8 mouse cellular contexts compared by ENCODE assay signal in the genomic region with DNA sequence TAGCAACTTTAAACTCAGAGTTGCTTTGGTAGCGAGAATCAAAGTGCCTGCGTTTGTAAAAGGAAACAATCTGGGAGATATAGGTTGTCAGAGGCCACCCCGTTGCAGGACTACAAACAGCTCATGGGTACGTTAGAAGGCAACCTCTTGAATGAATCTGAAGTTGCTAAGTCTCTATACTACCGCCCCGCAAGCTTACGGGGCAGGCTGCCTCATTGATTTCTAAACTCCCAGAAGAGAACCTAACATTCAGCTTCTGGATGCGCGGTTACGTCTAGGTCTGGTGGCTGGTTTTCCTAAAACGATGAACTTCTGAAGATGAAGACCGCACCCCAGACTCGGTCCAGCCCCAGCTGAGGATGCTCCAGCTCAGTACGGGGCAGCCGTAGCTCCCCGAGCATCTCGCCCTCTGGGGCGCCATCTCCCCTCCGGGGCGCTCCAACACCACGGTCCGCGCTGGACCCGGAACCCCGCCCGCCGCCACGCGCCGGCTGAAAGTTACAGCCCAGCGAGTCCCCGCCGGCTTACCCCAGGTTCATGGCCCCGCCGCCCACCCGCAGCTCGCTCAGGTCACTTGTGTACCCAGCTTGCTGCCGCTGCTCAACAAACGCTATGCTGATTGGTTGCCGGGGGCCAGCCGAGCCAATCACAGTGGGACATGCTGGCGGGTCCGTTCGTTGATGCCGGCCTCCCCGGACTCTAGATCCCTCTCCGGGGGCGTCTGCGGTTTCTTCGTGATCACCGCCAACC. TPM values are rescaled to one million over a fixed set of nuclear protein-coding genes. Genes with fewer than 3 reads are reported as not detected.
DNase-seq lines count a peak whose midpoint lies in the region; ATAC-seq lines count a peak whose summit lies in the region.

A gene (minus strand): TSS at position 567 of the 750 bp plus-strand sequence.

- no peaks in the 10 kb centered on the region for H3K4me1 ChIP-seq in brown adipose tissue, adult 24 weeks (ENCODE audit: control insufficient read depth, insufficient read depth, insufficient read length, low read length)
- H3K4me1 ChIP-seq in heart, embryonic 14.5 days (ENCODE audit: control insufficient read depth in 2 of 2, insufficient read depth in 2 of 2, low read length in 2 of 2) = peaks cover 0 to 4% of the 10 kb centered on the region in 2 experiments; a peak in 1 of 4 replicates
- H3K4me1 ChIP-seq in liver, embryonic 13.5 days (replicated peaks) = peaks cover 12% of the 10 kb centered on the region
- H3K4me1 ChIP-seq in stomach, embryonic 16.5 days (ENCODE audit: control insufficient read depth, insufficient read depth, low read length) = peaks cover 11% of the 10 kb centered on the region

- no peaks in the 10 kb centered on the region for H3K27me3 ChIP-seq in heart, embryonic 14.5 days (ENCODE audit: control insufficient read depth, insufficient read depth, low read length)
- H3K27me3 ChIP-seq in liver, embryonic 13.5 days = no peaks in the 10 kb centered on the region
- no peaks in the 10 kb centered on the region for H3K27me3 ChIP-seq in stomach, embryonic 16.5 days (ENCODE audit: control insufficient read depth, insufficient read depth, low read length)

- H3K4me2 ChIP-seq in heart, embryonic 14.5 days (ENCODE audit: low read length) = peak within 1 kb of the TSS; percentile 68
- peak within 1 kb of the TSS; percentile 75 for H3K4me2 ChIP-seq in liver, embryonic 13.5 days
- peak within 1 kb of the TSS; percentile 90 for H3K4me2 ChIP-seq in stomach, embryonic 16.5 days (ENCODE audit: low read depth, low read length)

- peak; percentile 96 for DNase-seq in CD4-positive, CD25-positive, alpha-beta regulatory T cell, adult 2 months (ENCODE audit: low read depth, low spot score)
- peak; percentile 92 for DNase-seq in fibroblast of lung, adult 2 months (ENCODE audit: low read depth)
- DNase-seq in kidney, postnatal 14 days = peak; percentile 99
- peak; percentile 96 for DNase-seq in liver, embryonic 13.5 days
- DNase-seq in neural tube, embryonic 10.5 days (ENCODE audit: extremely low spot score, low spot score) = peak; percentile 100

- under 1% methylated on average over 50 of the region's 51 CpGs for WGBS in heart, embryonic 14.5 days
- under 1% methylated on average over 51 of the region's 51 CpGs for WGBS in liver, embryonic 13.5 days (ENCODE audit: insufficient replicate concordance)
- WGBS in stomach, embryonic 16.5 days = under 1% methylated on average over 51 of the region's 51 CpGs

- H3K27ac ChIP-seq in brown adipose tissue, adult 24 weeks (replicated peaks; ENCODE audit: low read depth, low read length) = 0 out of 2 replicates have a peak within 1 kb of the TSS, but pooled peaks have one; percentile 33
- H3K27ac ChIP-seq in heart, embryonic 14.5 days (replicated peaks in 1 of 2; ENCODE audit: control insufficient read depth in 1 of 2, insufficient read depth in 1 of 2, low read depth in 2 of 2, low read length in 2 of 2) = peak within 1 kb of the TSS; percentile 38 to 73
- peak within 1 kb of the TSS; percentile 39 for H3K27ac ChIP-seq in liver, embryonic 13.5 days
- peak within 1 kb of the TSS; percentile 66 for H3K27ac ChIP-seq in stomach, embryonic 16.5 days (ENCODE audit: low read length)

- H3K4me3 ChIP-seq in brown adipose tissue, adult 24 weeks (ENCODE audit: insufficient read depth, low read depth, low read length) = peak within 1 kb of the TSS; percentile 78
- H3K4me3 ChIP-seq in heart, embryonic 14.5 days (ENCODE audit: control insufficient read depth in 1 of 2, insufficient read depth in 1 of 2, low read depth in 1 of 2, low read length in 2 of 2) = peak within 1 kb of the TSS; percentile 64 to 82
- peak within 1 kb of the TSS; percentile 84 for H3K4me3 ChIP-seq in liver, embryonic 13.5 days (replicated peaks)
- H3K4me3 ChIP-seq in stomach, embryonic 16.5 days (replicated peaks; ENCODE audit: low read length) = peak within 1 kb of the TSS; percentile 92

- peaks cover 18% of the 10 kb centered on the region for H3K36me3 ChIP-seq in heart, embryonic 14.5 days (ENCODE audit: control insufficient read depth, insufficient read depth, low read length)
- 0 out of 2 replicates have a peak, but pooled peaks cover 2% of the 10 kb centered on the region for H3K36me3 ChIP-seq in liver, embryonic 13.5 days
- no peaks in the 10 kb centered on the region for H3K36me3 ChIP-seq in stomach, embryonic 16.5 days (ENCODE audit: control insufficient read depth, insufficient read depth, low read length)

- peak within 1 kb of the TSS; percentile 75 for H3K9ac ChIP-seq in heart, embryonic 14.5 days (ENCODE audit: low read length)
- peak within 1 kb of the TSS; percentile 80 for H3K9ac ChIP-seq in liver, embryonic 13.5 days
- peak within 1 kb of the TSS; percentile 87 for H3K9ac ChIP-seq in stomach, embryonic 16.5 days (ENCODE audit: low read length)

- peak; percentile 93 for ATAC-seq in heart, embryonic 14.5 days (ENCODE audit: insufficient number of reproducible peaks, insufficient read depth, low FRiP score, low read depth)
- ATAC-seq in liver, embryonic 13.5 days (ENCODE audit: low read depth) = peak; percentile 96
- ATAC-seq in stomach, embryonic 16.5 days (ENCODE audit: insufficient read depth, low FRiP score) = peak; percentile 96

- no peaks in the 10 kb centered on the region for H3K9me3 ChIP-seq in heart, embryonic 14.5 days (ENCODE audit: control insufficient read depth, low read length)
- no peaks in the 10 kb centered on the region for H3K9me3 ChIP-seq in liver, embryonic 13.5 days (replicated peaks)
- no peaks in the 10 kb centered on the region for H3K9me3 ChIP-seq in stomach, embryonic 16.5 days (replicated peaks; ENCODE audit: control insufficient read depth, low read length)

RNA-seq across cellular contexts. Expression of the gene that starts here (rescaled TPM):
- polyA plus RNA-seq in brown adipose tissue, adult 24 weeks (2012; ENCODE audit: insufficient read depth, insufficient read length, missing spikeins) = 7.9 and 8.8 TPM in 2 replicates
- 7.8 and 8.0 TPM in 2 replicates for polyA plus RNA-seq in heart, embryonic 14.5 days (2014; fragmentation: Nextera tagmentation; extraction: Ambion mirVana)
- 4.4 and 4.5 TPM in 2 replicates for polyA plus RNA-seq in liver, embryonic 13.5 days (2015; fragmentation: Nextera tagmentation; extraction: Ambion mirVana)
- 7.6 and 10.2 TPM in 2 replicates for polyA plus RNA-seq in stomach, embryonic 16.5 days (2015; fragmentation: Nextera tagmentation; extraction: Ambion mirVana)

Comparison
In these comparisons a context has a peak if more than half of its experiments do, and no peak if none do; other contexts are left out.
1. Peak in every context shown above with its lines: DNase-seq, ATAC-seq, H3K4me3 ChIP-seq and H3K27ac ChIP-seq.